Mouse (Mus musculus) adrenal gland, adult 18-20 months (tissue): Measurements from ENCODE around the gene Nup210l. TPM values are rescaled to one million over a fixed set of nuclear protein-coding genes. Genes with fewer than 3 reads are reported as not detected.

Source experiments
- DNase-seq, 2 experiments: peaks; one replicate each; pipeline ENCODE4 v3.0.0; 2021 to 2022; ENCODE audit warnings: low spot score in 2 of 2
- total RNA-seq, 2 experiments: library from RNA; stranded (reverse); gene quantifications; 1 replicate in 1 of 2; 2 replicates in 1 of 2; pipeline ENCODE4 v1.2.3; 2021

The Nup210l gene
- total RNA-seq, 2 experiments from 2014 or later = 0.48 to 0.53 TPM

- DNase-seq = no peak
Measured at GRCm38 (mm10) chr3:90090892-90091291, 13.0 kb upstream of the Nup210l start.

GRCm38 (mm10) chr3:90094453-90094852 is 9.5 kb upstream of the Nup210l start:
- DNase-seq = no peak

- no peak for DNase-seq
Measured at GRCm38 (mm10) chr3:90097928-90098327, 6.0 kb upstream of the Nup210l start.

- no peak for DNase-seq
Measured at GRCm38 (mm10) chr3:90101010-90101409, 2.9 kb upstream of the Nup210l start.

- no peak for DNase-seq
Measured at GRCm38 (mm10) chr3:90101673-90102072, 2.3 kb upstream of the Nup210l start.

- no peak for DNase-seq
Measured at GRCm38 (mm10) chr3:90102239-90102638, 1.7 kb upstream of the Nup210l start.

GRCm38 (mm10) chr3:90103176-90103575 is 756 bp upstream of the Nup210l start:
- no peak for DNase-seq

- DNase-seq = no peak
Measured at GRCm38 (mm10) chr3:90111706-90112105, 7.8 kb downstream of the Nup210l start.

- DNase-seq = no peak
Measured at GRCm38 (mm10) chr3:90114342-90114741, 10.4 kb downstream of the Nup210l start.

- DNase-seq = no peak
Measured at GRCm38 (mm10) chr3:90115526-90115925, 11.6 kb downstream of the Nup210l start.

GRCm38 (mm10) chr3:90118132-90118790 is 14.3 kb downstream of the Nup210l start:
- DNase-seq = no peak

GRCm38 (mm10) chr3:90122036-90122435 is 18.1 kb downstream of the Nup210l start:
- DNase-seq = peak in 1 of 2 experiments; percentile 40

GRCm38 (mm10) chr3:90125710-90126109 is 21.8 kb downstream of the Nup210l start:
- DNase-seq = no peak

- no peak for DNase-seq
Measured at GRCm38 (mm10) chr3:90127881-90128280, 23.9 kb downstream of the Nup210l start.

GRCm38 (mm10) chr3:90132745-90133144 is 28.8 kb downstream of the Nup210l start:
- DNase-seq = no peak

GRCm38 (mm10) chr3:90133331-90133730 is 29.4 kb downstream of the Nup210l start:
- no peak for DNase-seq

GRCm38 (mm10) chr3:90134483-90134882 is 30.6 kb downstream of the Nup210l start:
- DNase-seq = no peak

- no peak for DNase-seq
Measured at GRCm38 (mm10) chr3:90134993-90135392, 31.1 kb downstream of the Nup210l start.

GRCm38 (mm10) chr3:90136660-90137059 is 32.7 kb downstream of the Nup210l start:
- no peak for DNase-seq

- DNase-seq = no peak
Measured at GRCm38 (mm10) chr3:90137606-90138005, 33.7 kb downstream of the Nup210l start.

GRCm38 (mm10) chr3:90139962-90140361 is 36.0 kb downstream of the Nup210l start:
- DNase-seq = no peak

GRCm38 (mm10) chr3:90145461-90145860 is 41.5 kb downstream of the Nup210l start:
- DNase-seq = no peak

- DNase-seq = no peak
Measured at GRCm38 (mm10) chr3:90146651-90147050, 42.7 kb downstream of the Nup210l start.
